Mouse (Mus musculus): Measurements from ENCODE around the gene Mpo.

Mpo gene

GRCm38 (mm10) chr11:87793460-87793859 is at the start of gene Mpo:
Gene Mpo, plus strand, starts transcription at chr11:87793581.
- in situ Hi-C loops (cut with MboI; ENCODE audit: unreplicated experiment in 2 of 2), result no loop called here

GRCm38 (mm10) chr11:87743691-87744090 is 49.7 kb upstream of the Mpo start:
- in situ Hi-C loops (cut with MboI; ENCODE audit: unreplicated experiment in 2 of 2), result no loop called here

- in situ Hi-C loops (cut with MboI; ENCODE audit: unreplicated experiment in 2 of 2), result no loop called here
Observed at GRCm38 (mm10) chr11:87744964-87745363, 48.4 kb upstream of the Mpo start.

- in situ Hi-C loops (cut with MboI; ENCODE audit: unreplicated experiment in 2 of 2), result no loop called here
Observed at GRCm38 (mm10) chr11:87745632-87746555, 47.5 kb upstream of the Mpo start.

DNA sequence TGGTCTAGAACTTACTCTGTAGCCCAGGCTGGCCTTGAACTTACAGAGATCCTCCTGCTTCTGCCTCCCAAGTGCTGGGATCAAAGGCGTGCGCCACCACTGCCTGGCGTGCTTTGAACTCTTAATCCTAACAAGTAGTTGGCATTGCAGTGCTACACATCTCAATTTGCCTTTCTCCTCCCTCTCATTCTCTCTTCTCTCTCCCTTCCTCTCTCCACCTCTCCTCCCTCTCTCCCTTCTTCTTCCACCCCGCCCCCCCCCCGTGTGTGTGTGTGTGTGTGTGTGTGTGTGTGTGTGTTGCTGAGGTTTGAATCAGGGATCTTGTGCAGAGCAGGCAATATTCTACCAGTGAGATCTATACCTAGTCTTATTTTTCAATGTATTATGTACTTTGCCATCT is 46.1 kb upstream of the Mpo start:
- in situ Hi-C loops (cut with MboI; ENCODE audit: unreplicated experiment in 2 of 2), result no loop called here

GRCm38 (mm10) chr11:87747716-87748115 is 45.7 kb upstream of the Mpo start:
- in situ Hi-C loops (cut with MboI; ENCODE audit: unreplicated experiment in 2 of 2), result no loop called here

DNA sequence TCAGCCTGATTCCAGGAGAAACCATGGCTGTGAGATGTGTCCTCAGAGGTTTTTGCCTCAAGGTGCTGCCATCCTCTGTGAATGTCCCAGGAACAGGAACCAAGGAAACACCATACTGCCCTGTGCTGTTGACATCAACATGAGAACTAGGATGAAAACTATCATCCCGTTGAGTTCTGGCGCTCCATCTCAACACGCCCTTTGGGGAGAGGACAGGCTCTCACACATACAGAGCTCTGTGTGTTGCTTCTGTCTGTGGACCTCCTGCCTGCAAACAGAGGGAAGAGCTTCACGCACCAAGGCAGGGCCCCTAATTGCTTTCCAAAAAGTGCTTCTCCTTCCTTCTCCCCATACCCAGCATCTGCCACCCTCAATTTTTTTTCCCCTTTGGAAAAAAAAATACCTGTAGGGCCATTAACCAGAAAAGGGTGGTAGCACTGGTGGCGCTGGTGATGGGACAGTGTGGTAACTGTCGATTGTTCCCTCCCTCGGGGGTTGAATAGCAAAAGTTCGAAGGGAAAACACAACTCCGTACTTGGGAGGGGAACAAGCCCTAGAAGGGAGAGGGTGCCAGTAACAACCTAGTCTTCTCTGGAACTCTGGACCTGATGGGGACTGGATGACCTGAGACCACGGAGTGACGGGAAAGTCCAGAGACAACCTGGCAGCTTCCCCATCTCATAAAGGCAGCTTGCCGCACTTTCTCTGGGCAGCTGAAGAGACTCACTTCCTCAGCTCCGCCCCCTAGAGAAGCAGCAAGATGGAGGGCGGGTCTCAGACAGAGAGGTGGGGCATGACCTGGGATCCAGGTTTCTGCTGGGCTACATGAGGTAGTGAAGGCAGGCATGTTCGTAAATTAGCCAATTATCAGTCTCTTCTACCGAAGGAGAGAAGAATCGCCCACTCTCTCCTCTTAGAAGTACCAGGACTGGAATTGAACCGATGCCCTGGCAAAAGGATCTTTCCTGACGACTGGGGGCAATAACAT is 45.0 kb upstream of the Mpo start:
- in situ Hi-C loops (cut with MboI; ENCODE audit: unreplicated experiment in 2 of 2), result no loop called here

GRCm38 (mm10) chr11:87749192-87750042 is 44.0 kb upstream of the Mpo start:
- in situ Hi-C loops (cut with MboI; ENCODE audit: unreplicated experiment in 2 of 2), result loop anchor here in 1 of 2 experiments (10.0 kb wide), 3 partner anchors 325 to 1325 kb away; partner anchors contain the start of gene Gm525

GRCm38 (mm10) chr11:87750043-87750421 is 43.3 kb upstream of the Mpo start:
- in situ Hi-C loops (cut with MboI; ENCODE audit: unreplicated experiment in 2 of 2), result loop anchor here in 1 of 2 experiments (10.0 kb wide), 3 partner anchors 325 to 1325 kb away; partner anchors contain the start of gene Gm525

DNA sequence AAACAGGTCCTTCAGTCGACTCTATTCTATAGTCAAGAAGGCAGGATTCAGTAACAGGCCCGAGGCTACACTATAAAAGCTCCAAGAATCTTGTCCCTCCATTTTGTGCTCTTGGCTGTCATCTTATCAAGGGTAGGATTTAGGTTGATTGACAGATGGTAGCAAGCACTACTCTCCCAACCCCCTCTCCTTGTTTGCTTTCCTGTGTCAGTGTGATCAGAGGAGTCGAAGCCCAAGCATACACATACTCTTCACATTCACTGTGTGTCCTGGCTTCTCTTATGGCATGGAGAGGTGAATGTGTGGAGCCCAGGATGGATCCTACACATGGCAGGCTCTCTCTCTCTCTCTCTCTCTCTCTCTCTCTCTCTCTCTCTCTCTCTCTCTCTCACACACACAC is 42.9 kb upstream of the Mpo start:
- in situ Hi-C loops (cut with MboI; ENCODE audit: unreplicated experiment in 2 of 2), result loop anchor here in 1 of 2 experiments (10.0 kb wide), 3 partner anchors 326 to 1324 kb away; partner anchors contain the start of gene Gm525

- in situ Hi-C loops (cut with MboI; ENCODE audit: unreplicated experiment in 2 of 2), result loop anchor here in 1 of 2 experiments (10.0 kb wide), 3 partner anchors 326 to 1324 kb away; partner anchors contain the start of gene Gm525
Observed at GRCm38 (mm10) chr11:87751031-87751430, 42.4 kb upstream of the Mpo start.

DNA sequence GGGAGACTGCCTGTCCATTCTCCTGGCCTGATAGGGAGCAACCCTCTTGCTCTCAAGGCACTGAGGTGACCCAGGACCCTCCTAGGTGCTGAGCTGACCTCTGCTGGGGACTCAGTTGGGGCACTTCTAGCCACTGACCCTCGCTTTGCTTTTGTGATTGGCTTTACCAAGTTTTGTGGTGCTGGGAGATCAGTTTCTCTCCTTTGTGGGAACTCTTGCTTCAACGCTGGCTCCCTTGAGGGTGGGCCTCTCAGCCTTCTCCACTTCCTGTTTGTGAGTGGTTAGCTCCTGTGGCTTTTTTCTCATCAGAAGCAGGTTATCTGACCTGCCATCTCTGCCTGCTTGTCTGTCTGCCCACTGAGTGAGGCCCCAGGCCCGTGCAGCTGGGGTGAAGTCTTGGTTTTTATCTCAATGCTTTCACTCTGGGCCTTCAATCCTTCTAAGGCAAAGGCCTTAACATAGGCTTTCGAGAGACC is 41.9 kb upstream of the Mpo start:
- in situ Hi-C loops (cut with MboI; ENCODE audit: unreplicated experiment in 2 of 2), result loop anchor here in 1 of 2 experiments (10.0 kb wide), 3 partner anchors 327 to 1323 kb away; partner anchors contain the start of gene Gm525

DNA sequence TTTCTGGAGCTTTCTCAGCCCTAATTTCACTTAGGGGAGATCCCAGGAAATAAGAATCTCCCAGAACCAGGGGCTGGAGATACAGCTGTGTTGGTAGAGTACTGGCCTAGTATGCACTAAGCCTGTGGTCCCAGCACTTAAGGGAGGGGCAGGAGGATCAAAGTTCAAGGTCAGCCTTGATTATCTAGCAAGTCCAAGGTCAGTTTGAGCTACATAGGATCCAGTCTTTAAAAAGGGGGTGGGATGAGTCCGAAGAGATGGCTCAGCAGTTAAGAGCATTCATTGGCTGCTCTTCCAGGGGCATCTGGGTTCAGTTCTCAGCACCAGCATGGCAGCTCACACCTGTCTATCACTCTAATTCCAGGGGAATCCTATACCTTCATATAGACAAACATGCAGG is 41.1 kb upstream of the Mpo start:
- in situ Hi-C loops (cut with MboI; ENCODE audit: unreplicated experiment in 2 of 2), result loop anchor here in 1 of 2 experiments (10.0 kb wide), 3 partner anchors 328 to 1322 kb away; partner anchors contain the start of gene Gm525

GRCm38 (mm10) chr11:87753255-87753654 is 40.1 kb upstream of the Mpo start:
- in situ Hi-C loops (cut with MboI; ENCODE audit: unreplicated experiment in 2 of 2), result loop anchor here in 1 of 2 experiments (10.0 kb wide), 3 partner anchors 328 to 1322 kb away; partner anchors contain the start of gene Gm525

GRCm38 (mm10) chr11:87753891-87754501 is 39.4 kb upstream of the Mpo start:
- in situ Hi-C loops (cut with MboI; ENCODE audit: unreplicated experiment in 2 of 2), result loop anchor here in 1 of 2 experiments (10.0 kb wide), 3 partner anchors 329 to 1321 kb away; partner anchors contain the start of gene Gm525

DNA sequence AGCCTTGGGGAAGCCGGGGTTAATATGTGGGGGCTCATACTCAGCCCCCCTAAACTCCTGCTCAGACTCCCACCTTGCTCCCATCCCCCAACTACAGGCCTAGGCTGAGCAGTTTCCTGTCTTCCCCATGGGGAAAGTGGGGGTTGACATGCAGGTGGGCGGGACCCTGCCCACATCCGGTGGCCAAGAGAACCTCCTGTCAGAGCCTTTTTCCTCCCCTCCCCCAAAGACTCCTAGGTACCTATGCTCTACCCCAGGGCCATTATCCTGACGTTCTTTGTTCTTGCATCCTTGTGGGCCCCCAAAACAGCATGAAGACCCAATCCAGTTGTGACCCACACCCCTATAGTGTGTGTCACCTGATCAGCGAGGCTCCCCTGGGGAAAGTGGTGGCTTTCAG is 38.8 kb upstream of the Mpo start:
- in situ Hi-C loops (cut with MboI; ENCODE audit: unreplicated experiment in 2 of 2), result loop anchor here in 1 of 2 experiments (10.0 kb wide), 3 partner anchors 330 to 1320 kb away; partner anchors contain the start of gene Gm525

- in situ Hi-C loops (cut with MboI; ENCODE audit: unreplicated experiment in 2 of 2), result loop anchor here in 1 of 2 experiments (10.0 kb wide), 3 partner anchors 331 to 1319 kb away; partner anchors contain the start of gene Gm525
Observed at GRCm38 (mm10) chr11:87755360-87756017, 37.9 kb upstream of the Mpo start.

- in situ Hi-C loops (cut with MboI; ENCODE audit: unreplicated experiment in 2 of 2), result loop anchor here in 1 of 2 experiments (10.0 kb wide), 3 partner anchors 332 to 1318 kb away; partner anchors contain the start of gene Gm525
Observed at GRCm38 (mm10) chr11:87756251-87756820, 37.0 kb upstream of the Mpo start.

All from v-Abl transformed pro-B cells (cell line).